Mouse (Mus musculus) G1E-ER4 (cell line): ENCODE results near the gene Nmrk1. TPM values are rescaled to one million over a fixed set of nuclear protein-coding genes. Genes with fewer than 3 reads are reported as not detected.

Source experiments
- GATA1 ChIP-seq: IDR thresholded peaks from one replicate; pipeline ENCODE4 v1.8.0; 2012; ENCODE audit warnings: low read length, inconsistent platforms
- polyA plus RNA-seq: library from polyadenylated mRNA; stranded (reverse); fragments of >175 nt; gene quantifications from 2 replicates; pipeline ENCODE4 v1.2.3, GENCODE M21; 2012

Gene Nmrk1
- polyA plus RNA-seq, 1 experiment = 1.7 TPM

- no peak for TF ChIP-seq GATA1
These were observed 31.1 kb upstream of the Nmrk1 start for GRCm38 (mm10) chr19:18600611-18601010.

- TF ChIP-seq GATA1 = no peak
These were observed 28.7 kb upstream of the Nmrk1 start for GRCm38 (mm10) chr19:18603011-18603410.

GRCm38 (mm10) chr19:18607907-18608306 is 23.8 kb upstream of the Nmrk1 start:
- no peak for TF ChIP-seq GATA1

GRCm38 (mm10) chr19:18608975-18609374 is 22.8 kb upstream of the Nmrk1 start:
- TF ChIP-seq GATA1 = no peak

- TF ChIP-seq GATA1 = no peak
These were observed 17.4 kb upstream of the Nmrk1 start for GRCm38 (mm10) chr19:18614337-18614736.

- no peak for TF ChIP-seq GATA1
These were observed 16.0 kb upstream of the Nmrk1 start for GRCm38 (mm10) chr19:18615680-18616240.

- no peak for TF ChIP-seq GATA1
These were observed 14.2 kb upstream of the Nmrk1 start for GRCm38 (mm10) chr19:18617504-18617903.

- TF ChIP-seq GATA1 = no peak
These were observed 12.7 kb upstream of the Nmrk1 start for GRCm38 (mm10) chr19:18619060-18619459.

- TF ChIP-seq GATA1 = no peak
These were observed 12.1 kb upstream of the Nmrk1 start for GRCm38 (mm10) chr19:18619691-18620090.

GRCm38 (mm10) chr19:18623894-18624293 is 7.9 kb upstream of the Nmrk1 start:
- no peak for TF ChIP-seq GATA1

- no peak for TF ChIP-seq GATA1
These were observed 2.2 kb upstream of the Nmrk1 start for GRCm38 (mm10) chr19:18629589-18629988.

GRCm38 (mm10) chr19:18630221-18631119 is 1.3 kb upstream of the Nmrk1 start:
- no peak for TF ChIP-seq GATA1

GRCm38 (mm10) chr19:18631161-18631643 is 548 bp upstream of the Nmrk1 start:
- no peak for TF ChIP-seq GATA1

GRCm38 (mm10) chr19:18632231-18633185 is 758 bp downstream of the Nmrk1 start:
- no peak for TF ChIP-seq GATA1

- no peak for TF ChIP-seq GATA1
These were observed 6.2 kb downstream of the Nmrk1 start for GRCm38 (mm10) chr19:18637954-18638353.

- no peak for TF ChIP-seq GATA1
These were observed 7.2 kb downstream of the Nmrk1 start for GRCm38 (mm10) chr19:18638949-18639348.
